Mouse (Mus musculus) cerebellum, postnatal 14 days (tissue): Measurements from ENCODE around the gene Smg9.

Experiments used
- DNase-seq, 2 experiments: peaks; one replicate each; pipeline ENCODE4 v3.0.0; 2021; ENCODE audit warnings: mixed read lengths in 2 of 2

Smg9 gene

DNA sequence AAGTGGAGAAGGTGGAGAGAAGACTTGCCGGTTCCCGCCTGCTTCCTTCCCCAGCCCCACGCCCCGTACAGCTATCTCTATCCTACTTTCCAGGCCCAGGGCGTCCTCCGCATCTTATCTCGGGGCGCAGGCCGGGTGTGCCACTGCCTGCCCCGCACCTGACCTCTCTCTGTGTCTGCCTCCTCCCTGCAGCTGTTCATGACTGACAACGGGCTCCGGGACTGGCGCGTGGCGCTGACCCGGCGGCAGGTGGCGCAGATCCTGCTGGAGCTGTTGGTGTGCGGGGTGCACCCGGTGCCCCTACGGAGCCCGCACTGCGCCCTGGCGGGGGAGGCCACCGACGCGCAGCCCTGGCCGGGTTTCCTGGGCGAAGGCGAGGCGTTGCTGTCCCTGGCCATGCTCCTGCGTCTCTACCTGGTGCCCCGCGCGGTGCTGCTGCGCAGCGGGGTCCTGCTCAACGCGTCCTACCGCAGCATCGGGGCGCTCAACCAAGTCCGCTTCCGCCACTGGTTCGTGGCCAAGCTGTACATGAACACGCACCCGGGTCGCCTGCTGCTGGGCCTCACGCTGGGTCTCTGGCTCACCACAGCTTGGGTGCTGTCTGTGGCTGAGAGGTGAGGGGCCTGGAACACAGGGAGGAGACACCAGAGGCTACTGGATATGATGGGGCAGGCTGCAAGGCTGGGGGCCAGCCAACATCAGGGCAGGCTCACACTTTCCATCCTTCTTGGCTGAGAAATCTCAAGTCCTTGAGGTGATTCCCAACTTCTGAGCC is 22.1 kb upstream of the Smg9 start:
- DNase-seq, result peak; percentile 49 to 51

DNA sequence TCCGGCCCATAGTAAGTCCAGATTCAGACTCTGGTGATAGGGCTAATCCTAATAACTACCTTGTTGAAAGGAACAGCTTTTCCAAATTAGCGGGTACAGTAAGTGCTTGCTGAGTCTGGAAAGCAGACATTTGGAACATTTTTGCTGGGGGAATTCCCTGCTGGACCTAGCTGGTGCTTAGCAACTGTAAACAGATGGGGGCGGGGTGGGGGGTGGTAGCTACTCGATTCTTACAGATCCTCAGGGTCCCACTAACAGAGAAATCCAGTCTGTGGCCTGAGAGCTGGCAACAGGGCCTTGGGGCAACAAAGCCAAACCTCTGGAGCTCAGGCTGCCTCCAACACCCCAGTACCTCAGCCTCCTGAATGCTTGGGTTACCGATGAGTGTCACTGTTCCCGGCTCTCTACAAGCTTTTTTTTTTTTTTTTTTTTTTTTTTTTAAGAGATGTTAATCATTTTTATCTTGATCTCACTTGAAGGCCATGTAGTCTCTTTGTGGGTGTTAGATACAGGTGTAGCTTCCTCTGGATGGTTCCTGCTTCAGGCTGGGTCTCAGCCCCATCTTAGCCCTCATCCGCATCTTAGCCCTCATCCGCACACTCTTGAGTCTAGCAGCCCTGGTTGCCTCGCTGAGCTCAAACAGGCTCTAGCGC is 21.2 kb upstream of the Smg9 start:
- no peak for DNase-seq

DNA sequence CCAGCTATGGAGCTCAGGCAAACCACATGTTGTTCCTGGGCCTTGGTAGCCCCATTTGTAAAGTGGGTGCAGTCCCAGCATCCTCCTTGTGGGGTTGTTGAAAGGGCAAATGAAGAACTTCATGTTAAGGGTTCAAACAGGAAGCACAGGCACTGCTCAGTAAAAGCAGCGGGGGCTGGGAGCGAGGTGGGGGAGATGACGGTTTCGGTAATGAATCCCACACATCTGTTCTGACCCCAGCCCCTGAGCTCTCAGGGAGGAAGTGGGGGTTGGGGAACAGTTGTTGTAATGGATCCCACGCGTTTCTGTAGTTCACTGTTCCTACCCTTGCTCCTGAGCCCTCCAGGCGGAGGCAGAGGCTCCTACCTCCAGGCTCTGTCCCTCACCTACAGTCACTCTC is 19.5 kb upstream of the Smg9 start:
- DNase-seq, result no peak

DNA sequence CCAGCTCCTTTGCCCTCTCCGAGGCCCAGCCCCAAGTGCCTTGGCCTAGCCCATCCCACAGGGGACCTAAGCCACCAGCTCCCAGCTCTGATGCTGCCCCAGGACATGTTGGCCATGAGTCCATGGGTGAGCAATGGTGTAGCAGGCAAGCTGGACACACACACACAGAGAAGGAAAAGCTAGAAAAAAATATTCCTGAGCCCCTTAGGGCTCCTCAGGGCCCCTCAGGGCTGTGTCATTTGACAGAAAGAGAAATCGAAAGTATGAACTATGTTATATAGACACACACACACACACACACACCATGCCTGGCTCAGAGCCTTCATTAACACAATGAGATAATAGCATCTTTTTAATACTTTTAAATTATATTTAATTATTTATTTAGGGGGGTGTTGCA is 19.0 kb upstream of the Smg9 start:
- no peak for DNase-seq

DNA sequence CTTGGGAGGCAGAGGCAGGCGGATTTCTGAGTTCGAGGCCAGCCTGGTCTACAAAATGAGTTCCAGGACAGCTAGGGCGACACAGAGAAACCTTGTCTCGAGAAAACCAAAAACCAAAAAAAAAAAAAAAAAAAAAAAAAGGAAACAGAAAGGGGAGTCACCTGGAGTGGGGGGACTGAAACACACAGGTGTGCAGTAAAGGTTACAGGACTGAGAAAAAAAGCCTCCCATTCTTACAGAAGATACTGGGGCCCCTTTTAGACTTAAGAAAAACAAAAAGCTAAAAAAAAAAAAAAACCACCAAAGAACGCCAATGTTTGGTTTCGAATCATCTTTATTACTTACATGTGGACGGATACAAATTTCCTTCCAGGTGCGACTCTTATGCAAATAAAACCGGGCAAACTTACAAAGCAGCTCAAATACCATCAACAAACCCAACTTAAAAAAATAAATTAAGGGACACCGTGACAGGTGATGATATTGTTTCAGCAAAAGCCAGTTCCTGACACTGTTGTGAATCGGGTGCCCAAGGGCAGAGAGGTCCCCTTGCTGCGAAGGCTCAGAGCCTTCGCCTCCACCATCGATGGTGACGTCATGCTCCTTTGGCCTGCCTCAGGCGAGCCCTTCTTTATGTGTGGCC is 16.6 kb upstream of the Smg9 start:
- no peak for DNase-seq

DNA sequence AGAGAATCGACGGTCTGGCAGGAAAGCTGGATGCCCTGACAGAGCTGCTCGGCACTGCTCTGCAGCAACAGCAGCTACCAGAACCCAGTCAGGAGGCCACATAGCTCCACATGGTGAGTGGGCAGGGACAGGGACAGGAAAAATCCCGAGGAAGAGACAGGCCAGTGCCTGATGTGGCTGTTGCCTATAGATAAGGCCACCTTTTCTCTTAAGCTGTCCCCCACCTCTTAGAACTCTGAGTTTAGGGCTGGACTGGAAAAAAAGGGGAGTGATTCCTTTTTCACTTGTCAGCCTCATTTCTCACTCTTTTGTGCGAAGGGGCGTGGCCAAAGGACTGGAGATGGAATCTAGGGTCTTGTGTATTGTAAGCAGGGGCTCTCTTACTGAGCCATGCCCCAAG is 15.3 kb upstream of the Smg9 start:
- DNase-seq, result no peak

DNA sequence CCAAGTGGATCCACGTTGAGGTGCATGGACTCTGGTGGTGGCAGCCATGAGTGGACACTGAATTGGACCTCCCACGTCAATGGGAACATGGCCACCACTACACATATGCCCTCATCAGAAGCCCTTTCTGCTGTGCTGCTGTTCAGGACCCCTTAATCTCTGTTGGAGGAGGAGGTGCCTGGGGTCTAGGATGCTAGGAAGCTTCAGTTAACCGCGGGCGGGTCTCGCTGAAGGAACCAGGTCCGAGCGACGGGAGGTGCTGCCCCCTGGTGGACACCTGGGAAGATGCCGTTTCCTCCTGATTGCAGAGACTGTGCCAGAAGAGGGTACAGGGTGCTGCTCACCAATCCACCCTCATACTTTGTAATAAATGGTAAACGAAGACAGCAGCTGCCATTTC is 14.6 kb upstream of the Smg9 start:
- DNase-seq, result peak; percentile 87 to 91

DNA sequence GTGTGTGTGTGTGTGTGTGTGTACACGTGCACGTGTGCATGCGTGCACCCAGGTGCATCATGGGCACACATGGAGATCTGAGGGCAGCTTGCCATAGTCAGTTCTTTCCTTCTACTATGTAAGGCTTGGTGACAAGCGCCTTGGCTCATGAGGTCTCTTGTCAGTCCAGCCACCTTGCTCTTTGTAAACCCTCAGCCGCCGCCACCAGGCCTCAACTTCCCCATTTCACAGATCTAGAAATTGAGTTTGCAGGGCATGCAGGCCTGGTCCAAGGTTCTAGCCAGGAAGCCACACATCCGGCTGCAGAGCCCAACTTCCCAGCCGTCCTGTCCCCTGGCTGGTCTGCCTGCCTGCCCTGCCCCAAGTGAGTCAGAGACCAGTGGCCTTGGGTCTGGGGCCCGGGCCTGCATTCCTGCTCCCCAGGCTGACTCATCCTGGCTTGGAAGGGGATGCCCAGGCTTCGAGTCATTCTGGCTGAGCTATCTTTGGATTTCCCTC is 12.3 kb upstream of the Smg9 start:
- no peak for DNase-seq

DNA sequence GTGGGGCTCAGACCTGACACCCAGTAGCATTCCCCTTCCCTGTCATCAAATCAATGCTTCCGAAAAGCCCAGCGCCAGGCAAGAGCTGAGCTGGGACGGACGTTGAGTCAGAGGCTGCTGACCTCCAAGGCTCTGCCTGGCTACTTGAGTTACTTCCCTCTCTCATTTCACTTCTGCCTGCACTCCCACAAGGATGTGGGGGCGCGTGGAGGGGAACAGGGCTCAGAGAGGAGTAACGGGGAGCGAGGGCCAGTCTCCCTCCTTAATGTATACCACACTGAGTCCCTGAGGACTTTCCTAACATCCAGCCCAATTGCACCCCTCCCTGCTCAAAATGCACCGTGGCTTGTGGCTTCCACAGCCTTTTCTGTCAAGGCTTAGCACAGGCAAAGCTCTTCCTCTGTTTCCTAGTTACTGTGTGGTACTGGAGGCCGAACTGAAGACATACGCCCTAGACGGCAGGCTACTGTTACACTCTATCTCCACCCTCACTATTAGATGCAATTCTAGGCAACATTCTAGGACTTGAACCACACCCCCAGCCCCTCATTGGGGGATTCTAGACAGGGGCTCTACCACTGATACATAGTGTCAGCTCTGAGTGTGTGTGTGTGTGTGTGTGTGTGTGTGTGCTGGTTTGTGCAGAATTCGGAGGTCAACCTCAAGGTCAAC is 9.8 kb upstream of the Smg9 start:
- DNase-seq, result no peak

DNA sequence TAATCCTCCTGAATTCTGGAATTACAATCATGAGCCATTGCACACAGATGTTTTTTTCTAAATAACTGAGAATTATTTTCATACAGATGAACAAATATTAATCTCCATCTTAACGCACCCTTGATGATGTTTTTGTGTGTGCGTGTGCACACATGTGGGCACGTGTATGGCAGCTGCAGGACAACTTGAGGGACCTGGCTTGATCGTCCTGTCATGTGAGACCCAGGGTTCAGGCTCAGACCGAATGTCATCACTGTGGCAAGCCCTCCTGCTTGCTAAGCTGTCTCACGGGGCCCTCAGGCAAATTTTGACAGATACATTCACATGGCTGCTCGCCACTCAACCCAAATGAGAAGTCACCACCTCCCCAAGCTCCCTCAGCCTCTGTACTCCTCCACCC is 8.9 kb upstream of the Smg9 start:
- DNase-seq, result no peak

DNA sequence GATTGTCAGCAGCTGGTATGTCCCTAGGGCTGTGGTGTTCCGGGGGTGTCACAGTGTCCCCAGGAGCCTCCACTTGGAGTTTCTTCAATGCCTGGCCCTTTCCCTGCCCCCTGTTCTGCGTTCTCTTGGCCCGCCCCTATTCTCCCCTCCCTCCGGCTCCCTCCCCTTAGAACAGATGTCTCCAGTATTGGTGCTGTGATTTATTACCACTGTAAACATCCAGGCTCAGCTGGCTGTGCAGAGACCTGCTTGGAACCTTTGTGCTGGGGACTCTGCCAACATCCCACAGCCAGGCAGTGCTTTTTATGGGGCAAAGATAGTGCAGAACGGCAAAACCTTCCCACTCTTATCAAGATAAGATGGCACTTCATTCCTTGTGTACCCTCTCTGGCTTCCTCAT is 8.3 kb upstream of the Smg9 start:
- no peak for DNase-seq

DNA sequence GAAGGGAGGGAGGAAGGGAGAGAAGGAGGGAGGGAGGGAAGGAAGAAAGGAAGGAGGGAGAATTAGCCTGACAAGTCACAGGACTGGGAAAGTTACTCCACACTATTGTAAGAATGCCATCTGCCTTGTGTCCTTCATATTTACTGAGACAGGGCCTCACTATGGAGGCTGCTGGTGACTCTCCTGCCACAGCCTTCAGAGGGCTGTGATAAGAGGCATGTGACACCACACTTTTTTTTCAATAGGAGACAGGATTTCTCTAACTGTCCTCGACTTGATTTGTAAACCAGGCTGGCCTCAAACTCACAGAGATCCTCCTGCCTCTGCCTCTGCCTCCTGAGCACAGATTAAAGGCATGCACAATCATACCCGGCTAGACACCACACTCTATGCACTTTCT is 7.7 kb upstream of the Smg9 start:
- DNase-seq, result no peak

DNA sequence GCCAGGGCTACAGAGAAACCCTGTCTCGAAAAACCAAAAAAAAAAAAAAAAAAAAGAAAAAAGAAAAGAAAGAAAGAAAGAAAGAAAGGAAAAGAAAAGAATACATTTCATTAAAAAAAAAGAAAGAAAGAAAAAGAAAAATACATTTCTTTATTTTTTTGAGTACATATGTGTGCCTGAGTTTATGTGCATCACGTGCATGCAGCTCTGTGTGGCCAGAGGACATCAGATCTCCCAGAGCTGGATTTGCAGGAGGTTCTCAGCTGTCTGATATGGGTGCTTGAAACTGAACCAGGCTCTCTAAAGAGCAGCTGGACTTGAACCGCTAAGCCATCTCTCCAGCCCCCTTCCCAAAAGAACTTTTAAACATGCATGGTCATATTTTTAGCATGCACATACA is 5.4 kb upstream of the Smg9 start:
- DNase-seq, result no peak

DNA sequence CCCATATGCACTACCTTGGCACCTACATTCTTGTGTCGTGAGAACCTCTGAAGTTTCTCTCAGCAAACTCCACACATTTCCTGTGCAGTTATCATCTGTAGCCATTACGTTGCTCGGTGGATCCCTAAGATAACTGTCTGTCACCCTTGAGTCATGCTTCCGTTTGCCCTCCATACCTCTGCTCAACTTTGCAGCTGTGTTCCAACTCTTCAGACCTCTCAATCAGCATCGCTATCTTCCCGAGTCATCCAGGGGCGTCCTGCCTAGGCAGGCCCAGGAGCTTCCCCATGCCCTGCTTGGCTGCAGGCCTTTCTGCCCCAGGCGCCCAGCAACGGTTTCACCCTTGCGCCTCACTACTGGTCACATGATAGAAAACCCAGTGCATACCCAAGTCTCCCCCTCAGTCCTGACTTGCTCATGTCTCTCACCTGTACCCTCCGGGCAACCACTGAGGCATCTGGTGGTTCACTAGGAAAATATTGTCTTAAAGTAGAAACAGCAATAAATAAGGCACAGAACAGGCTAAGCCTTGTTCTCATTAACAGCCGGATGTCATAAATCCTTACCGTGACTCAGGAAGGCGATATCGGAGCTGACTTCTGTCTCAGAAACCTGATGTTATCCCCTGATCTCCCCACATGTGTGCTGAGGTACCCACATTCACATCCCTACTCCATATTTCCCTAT is 4.8 kb upstream of the Smg9 start:
- DNase-seq, result no peak

DNA sequence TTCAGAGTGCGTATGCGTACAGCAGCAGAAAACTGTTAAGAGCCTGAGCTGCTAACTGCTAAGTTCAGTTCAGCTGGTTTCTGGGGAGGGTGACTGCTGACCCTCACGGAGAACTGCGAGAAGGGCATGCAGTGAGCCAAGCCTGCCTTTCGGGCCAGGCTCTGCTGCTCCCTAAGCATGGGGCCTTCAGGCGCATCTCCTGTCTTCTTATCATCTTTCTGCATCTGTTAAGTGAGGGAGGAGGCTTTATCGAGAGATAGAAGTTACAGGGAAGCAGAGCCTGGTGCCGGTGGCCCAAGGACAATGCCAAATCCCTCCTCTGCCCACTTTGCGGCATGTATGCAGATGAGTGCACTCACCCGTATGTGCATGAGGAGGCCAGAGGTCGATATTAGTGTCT is 2.6 kb upstream of the Smg9 start:
- DNase-seq, result no peak

DNA sequence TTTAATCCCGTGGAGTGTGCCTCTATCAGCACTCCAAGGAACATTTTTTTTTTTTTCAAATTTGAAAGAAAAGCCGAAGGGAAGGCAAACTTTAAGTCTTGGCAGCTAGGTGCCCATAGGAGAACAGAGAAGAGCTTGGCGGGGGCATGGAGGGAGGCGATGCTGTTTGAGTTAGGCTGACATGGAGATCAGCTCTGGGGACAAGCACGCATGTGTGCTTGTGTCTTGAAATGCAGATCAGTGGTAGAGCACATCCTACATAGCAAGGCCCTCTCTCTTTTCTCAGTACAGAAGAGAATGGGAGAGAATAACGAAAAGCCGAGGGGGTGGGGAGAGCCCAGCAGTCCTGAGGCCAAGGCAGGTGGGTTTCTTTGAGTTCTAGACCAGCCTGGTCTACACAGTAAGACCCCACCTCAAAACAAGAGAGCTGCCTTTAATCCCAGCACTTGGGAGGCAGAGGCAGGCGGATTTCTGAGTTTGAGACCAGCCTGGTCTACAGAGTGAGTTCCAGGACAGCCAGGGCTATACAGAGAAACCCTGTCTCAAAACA is 980 bp upstream of the Smg9 start:
- DNase-seq, result no peak

DNA sequence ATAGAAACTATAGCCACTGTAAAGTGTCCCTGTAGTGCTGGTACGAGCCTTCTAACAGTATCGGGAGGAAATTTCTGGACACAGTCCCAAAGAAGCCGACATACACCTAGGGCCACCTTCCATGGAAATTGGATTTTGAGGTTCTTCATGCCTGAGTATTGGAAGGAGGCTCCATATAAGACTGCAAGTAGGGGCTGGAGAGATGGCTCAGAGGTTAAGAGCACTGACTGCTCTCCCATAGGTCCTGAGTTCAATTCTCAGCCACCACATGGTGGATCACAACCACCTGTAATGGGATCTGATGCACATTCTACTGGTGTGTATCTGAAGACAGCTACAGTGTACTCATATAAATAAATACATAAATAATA is 648 bp downstream of the Smg9 start:
- DNase-seq, result no peak

DNA sequence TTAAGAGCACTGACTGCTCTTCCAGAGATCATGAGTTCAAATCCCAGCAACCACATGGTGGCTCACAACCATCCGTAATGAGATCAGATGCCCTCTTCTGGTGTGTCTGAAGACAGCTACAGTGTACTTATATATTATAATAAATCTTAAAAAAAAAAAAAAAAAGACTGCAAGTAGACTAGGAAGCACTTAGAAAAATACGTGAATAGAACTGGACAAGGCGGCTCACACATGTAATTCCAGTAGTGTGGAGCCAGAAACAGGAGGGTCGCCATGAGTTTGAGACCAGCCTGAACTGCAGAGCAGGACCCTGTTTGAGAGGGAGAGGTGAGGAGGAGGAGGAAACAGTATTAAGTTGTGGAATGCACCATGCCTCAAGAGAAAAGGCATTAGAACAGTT is 1.1 kb downstream of the Smg9 start:
- peak in 1 of 2 experiments; percentile 8 for DNase-seq

DNA sequence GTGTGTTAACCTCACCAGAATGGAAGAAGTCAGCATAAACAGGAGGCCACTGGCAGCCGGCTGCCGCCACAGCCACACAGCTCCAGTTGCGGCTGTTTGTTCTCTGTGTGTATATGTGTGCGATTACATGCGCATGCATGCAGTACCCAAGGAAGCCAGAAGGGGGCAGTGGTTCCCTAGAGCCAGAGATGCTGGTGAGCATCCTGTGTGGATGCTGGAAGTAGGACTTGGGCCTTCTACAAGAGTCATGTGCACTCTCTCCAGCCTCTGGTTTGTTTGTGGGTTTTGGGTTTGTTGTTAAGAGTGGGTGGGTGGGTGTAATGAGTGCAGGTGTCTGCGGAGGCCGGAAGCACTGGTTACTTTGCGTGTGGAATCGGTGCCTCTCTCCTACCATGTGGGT is 3.4 kb downstream of the Smg9 start:
- DNase-seq, result peak; percentile 23 to 63

DNA sequence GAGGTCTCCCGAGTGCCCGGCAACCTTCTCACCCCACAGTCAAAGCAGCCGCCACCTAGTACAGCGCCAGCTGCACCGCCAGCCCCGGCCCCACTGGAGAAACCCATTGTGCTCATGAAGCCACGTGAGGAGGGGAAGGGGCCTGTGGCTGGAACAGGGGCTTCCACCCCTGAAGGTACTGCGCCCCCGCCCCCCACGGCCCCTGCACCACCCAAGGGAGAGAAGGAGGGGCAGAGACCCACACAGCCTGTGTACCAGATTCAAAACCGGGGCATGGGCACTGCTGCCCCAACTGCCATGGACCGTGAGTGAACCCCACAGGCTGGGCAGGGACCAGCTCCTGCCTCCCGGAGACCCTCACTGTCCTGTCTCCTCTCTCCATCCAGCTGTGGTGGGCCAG is 6.2 kb downstream of the Smg9 start:
- peak in 1 of 2 experiments; percentile 22 for DNase-seq

DNA sequence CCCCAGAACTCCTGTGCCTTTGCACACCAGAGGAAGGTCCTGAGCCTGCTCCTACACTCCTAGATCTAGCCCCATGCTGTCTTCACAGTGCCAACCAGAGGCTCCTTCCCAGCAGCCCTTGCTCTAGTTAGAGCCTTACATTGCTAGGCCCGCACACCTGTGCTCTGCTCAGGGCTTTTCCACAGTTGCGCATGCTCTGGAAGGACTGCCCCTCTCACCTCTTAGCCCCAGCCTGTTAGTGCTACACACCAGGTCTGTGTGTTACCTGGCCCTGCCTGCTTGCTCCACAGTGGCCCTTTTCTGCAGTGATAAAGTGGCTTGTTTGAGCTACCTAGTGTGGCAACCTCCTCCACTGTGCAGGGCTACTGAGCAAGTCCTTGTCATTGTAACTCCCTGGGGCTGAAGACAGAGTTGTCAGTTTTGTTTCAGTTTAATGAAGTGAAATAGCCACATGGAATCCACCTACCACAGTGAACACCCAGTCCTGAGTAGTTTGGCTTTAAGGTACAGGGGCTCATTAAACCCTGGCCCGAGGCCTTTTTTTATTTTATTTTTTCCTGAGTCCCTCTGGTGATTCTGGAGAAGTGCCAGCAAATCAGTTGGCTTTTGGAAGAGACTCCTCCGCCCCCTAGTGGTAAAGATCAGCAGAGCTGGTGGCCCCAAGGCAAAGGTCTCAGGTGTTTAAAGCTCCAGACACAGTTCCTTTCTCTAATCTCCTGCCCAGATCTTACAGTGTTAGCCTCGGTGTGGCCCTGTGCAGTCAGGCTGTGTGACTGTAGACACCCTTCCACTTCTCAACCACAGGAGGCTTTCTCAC is 7.3 kb downstream of the Smg9 start:
- DNase-seq, result peak; percentile 89 to 91

DNA sequence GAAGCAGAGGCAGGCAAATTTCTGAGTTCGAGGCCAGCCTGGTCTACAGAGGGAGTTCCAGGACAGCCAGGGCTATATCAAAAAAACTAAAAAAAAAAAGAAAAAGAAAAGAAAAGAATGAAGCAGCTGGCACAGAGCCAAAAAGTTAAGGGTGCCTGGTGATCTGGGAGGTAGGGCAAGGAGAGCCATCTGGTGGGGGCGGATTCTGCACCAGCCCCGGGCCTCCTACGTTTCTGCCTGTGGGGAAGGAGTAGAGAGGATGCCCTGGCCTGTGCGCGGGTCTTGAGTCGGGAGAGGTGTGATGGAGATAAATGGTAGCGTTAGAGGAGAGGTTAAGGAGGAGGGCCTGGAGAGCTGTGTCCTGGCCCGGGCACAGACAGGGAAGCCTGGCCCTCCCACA is 8.8 kb downstream of the Smg9 start:
- peak in 1 of 2 experiments; percentile 46 for DNase-seq
